In genomic region chr13:43666920-43667319, GRCm38 (mm10) we compare ENCODE assay signal across 21 mouse cellular contexts. TPM values are rescaled to one million over a fixed set of nuclear protein-coding genes. Genes with fewer than 3 reads are reported as not detected.
A peak's percentile ranks its signal among the peaks of the same experiment; 100 is the strongest.
DNase-seq lines count a peak whose midpoint lies in the region; ATAC-seq lines count a peak whose summit lies in the region.
"Had no signal": no experiment of that assay in that cellular context is flagged by ENCODE, and none has a peak within 500 bp of the region (broad histone marks: within the 10 kb centered on the region; RNA-seq: fewer than 3 reads in every experiment).

No protein-coding gene starts in this region.

- DNase-seq in cerebellum, adult 11-12 months, result peak; percentile 4
- DNase-seq in cerebellum, adult 11 months, result no peak
- peak; percentile 93 for DNase-seq in 416B (ENCODE audit: low read depth)
- no peak for DNase-seq in right cerebral cortex, postnatal 36 days (ENCODE audit: low spot score in 2 of 2)
- no peak for DNase-seq in layer of hippocampus, postnatal 10 days (ENCODE audit: low spot score in 2 of 2)
- DNase-seq in yolk sac, embryonic 10.5 days (ENCODE audit: low spot score), result no peak
- DNase-seq: adrenal gland, adult 2 months; adrenal gland, postnatal 25 days; B cell, adult 2 months; cerebellum, adult 8-10 months; cerebellum, postnatal 10 days; cerebellum, postnatal 36 days; gastrocnemius, postnatal 10 days; gastrocnemius, postnatal 36 days; heart, adult 11 months; heart, postnatal 36 days had no signal

- peak; percentile 84 for ATAC-seq in common myeloid progenitor, adult 5-6 weeks (replicated peaks; ENCODE audit: low read depth, poor library complexity, severe bottlenecking)
- ATAC-seq in megakaryocyte progenitor cell, adult 5-6 weeks (replicated peaks; ENCODE audit: poor library complexity), result peak; percentile 68
- ATAC-seq: CD4-positive, CD25-positive, alpha-beta regulatory T cell, adult 4 months; forebrain, embryonic 13.5 days had no signal

RNA-seq across cellular contexts. Expression of gene Rnf182, which starts 51.4 kb away (rescaled TPM):
- total RNA-seq in common myeloid progenitor, adult 5-6 weeks (2017), result not detected in 2 replicates
- total RNA-seq in megakaryocyte progenitor cell, adult 5-6 weeks (2015), result not detected in 2 replicates
- total RNA-seq in megakaryocyte progenitor cell, adult 5-6 weeks (2017), result not detected in 2 replicates
- total RNA-seq in layer of hippocampus, postnatal 10 days (2021), result 10 to 100 TPM; 33.4 to 37.8 TPM
- total RNA-seq: gastrocnemius, adult 18-20 months had no signal

Comparison
In these comparisons a context has a peak if more than half of its experiments do, and no peak if none do; other contexts are left out.
1. DNase-seq: peak in cerebellum, adult 11-12 months (single experiment) and 416B (single experiment); none in cerebellum, adult 11 months (single experiment), right cerebral cortex, postnatal 36 days (0 of 2), layer of hippocampus, postnatal 10 days (0 of 2) and yolk sac, embryonic 10.5 days (single experiment).
2. RNA of gene Rnf182, which starts 51.4 kb away (total RNA-seq): 33.4 to 37.8 TPM in layer of hippocampus, postnatal 10 days; not detected in common myeloid progenitor, adult 5-6 weeks and not detected in megakaryocyte progenitor cell, adult 5-6 weeks; every median in the first group is over 10 times any median in the second.